Mouse (Mus musculus): ENCODE data around the gene Gm20388.

GRCm38 (mm10) chr8:120520287-120520686 is 609.6 kb downstream of the Gm20388 start:
- TF ChIP-seq EP300 (IDR thresholded peaks at IDR 0.05; ENCODE audit: low read depth) (no peak), CTCF (IDR thresholded peaks at IDR 0.05; ENCODE audit: low read depth) (no peak)

Measured in liver, embryonic 14.5 days (tissue).